Mouse (Mus musculus): ENCODE results near the gene Zfp81. TPM values are rescaled to one million over a fixed set of nuclear protein-coding genes. Genes with fewer than 3 reads are reported as not detected.

Gene Zfp81
- 0.70 and 1.8 TPM in 2 replicates for polyA plus RNA-seq (2012; rRNA removed; ENCODE audit: low replicate concordance)

DNA sequence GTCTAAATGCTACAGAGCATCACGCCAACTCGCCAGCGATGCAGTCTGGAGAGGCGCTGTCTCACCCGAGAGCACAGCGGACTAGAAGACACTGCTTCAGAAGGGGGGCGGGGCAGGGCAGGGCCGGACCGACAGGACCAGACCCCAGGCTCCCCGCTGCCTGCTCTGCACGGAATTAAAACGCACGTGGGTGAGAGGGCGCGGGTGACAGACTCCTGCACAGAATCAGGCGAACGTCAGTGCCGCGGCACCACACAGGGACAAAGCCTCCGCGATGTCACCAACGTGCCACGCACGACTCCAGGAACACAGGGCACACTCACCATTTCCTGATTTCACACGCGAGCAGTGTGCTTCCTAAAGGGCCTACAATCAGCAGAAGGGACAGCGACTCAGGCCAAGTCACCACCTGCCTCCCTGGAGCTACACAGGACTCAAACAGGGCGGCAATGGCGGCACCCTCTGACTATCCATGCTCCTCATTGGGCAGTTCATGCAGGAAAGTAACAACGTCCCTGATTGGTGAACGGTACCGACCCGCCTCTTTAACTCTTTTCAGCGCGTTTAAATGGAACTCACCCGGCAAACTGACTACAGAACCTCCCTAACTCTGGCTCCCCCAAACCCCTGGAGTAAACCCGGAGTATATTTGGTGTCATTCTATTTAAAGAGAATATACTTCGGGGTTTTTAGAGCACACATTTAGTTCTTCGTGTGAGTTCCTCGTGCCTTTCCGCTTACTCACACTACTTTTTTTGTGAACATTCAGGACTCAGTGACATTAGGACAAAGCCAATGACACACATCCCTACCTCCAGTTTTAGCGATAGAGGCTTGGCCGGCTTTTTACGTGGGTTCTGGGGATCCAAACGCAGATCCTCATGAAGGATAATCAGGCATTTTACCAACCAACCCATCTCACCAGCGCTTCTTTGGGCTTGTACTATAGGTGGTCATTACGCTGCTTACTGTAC, at the start of gene Zfp81:
TSS of gene Zfp81 (minus strand) at position 468 of the 974 bp plus-strand sequence.

DNA sequence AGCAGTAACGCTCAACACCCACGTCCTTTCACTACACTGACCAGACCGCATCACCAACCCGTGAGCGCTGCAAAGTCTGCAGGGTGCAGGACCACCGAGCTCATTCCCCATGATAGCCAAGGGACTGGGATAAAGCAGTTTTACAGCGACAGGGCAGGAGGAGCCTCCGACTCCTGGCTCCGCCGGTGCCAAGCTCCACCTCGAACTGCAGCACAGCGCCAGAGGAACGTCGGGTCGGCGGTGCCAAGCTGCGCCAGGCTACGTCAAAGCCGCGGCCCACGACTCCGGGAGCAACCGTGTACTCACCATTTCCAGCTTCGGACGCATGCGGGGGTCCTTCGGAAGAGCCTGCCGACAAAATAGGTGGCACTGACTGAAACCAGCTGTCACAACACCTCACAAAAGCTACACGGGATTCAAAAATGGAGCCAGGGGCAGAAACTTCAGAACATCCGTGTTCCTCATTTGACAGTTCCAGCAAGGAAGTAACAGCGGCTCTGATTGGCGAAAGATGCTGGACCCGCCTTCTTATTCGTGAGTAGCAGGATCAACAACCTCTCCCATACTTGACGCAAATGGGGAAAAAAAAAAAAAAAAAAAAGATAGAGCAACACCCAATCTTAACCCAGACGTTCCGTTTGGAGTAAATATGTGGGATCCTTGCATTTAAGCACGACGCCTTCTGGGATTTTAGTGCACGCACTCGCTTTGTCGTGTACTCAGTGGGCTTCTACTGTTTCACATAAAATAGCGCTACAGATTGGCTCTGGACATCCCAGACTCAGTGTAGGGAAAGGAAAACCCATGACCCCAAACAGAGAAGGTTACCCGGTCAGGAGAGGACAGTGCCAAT, 35.7 kb upstream of the Zfp81 start, which contains the start of gene Zfp101:
TSS of gene Zfp101 (minus strand) at position 460 of the 853 bp plus-strand sequence.

GRCm38 (mm10) chr17:33289039-33289875, 69.4 kb downstream of the Zfp81 start, which contains the start of gene Zfp955b:
Gene Zfp955b, plus strand, starts transcription at chr17:33289544.

Other genes starting within 250 kb of the Zfp81 start
- 0.03 TPM in 1 of 2 replicates, not detected in the other for gene Morc2b, start 219.2 kb downstream of the Zfp81 start, polyA plus RNA-seq (2012; rRNA removed; ENCODE audit: low replicate concordance)
- not detected in 2 replicates for gene Olfr55, start 190.4 kb downstream of the Zfp81 start, polyA plus RNA-seq (2012; rRNA removed; ENCODE audit: low replicate concordance)
- not detected in 2 replicates for gene Olfr239, start 167.6 kb downstream of the Zfp81 start, polyA plus RNA-seq (2012; rRNA removed; ENCODE audit: low replicate concordance)
- gene Olfr1564, start 137.2 kb downstream of the Zfp81 start, polyA plus RNA-seq (2012; rRNA removed; ENCODE audit: low replicate concordance) = 0.29 TPM in 1 of 2 replicates, not detected in the other
- 0.61 and 1.7 TPM in 2 replicates for gene Zfp955a, start 103.7 kb downstream of the Zfp81 start, polyA plus RNA-seq (2012; rRNA removed; ENCODE audit: low replicate concordance)
- not detected in 2 replicates for gene Olfr63, start 94.2 kb downstream of the Zfp81 start, polyA plus RNA-seq (2012; rRNA removed; ENCODE audit: low replicate concordance)
- 1.2 and 2.5 TPM in 2 replicates for gene Zfp955b, start 69.3 kb downstream of the Zfp81 start, polyA plus RNA-seq (2012; rRNA removed; ENCODE audit: low replicate concordance)
- 0.91 and 2.8 TPM in 2 replicates for gene Zfp101, start 35.8 kb upstream of the Zfp81 start, polyA plus RNA-seq (2012; rRNA removed; ENCODE audit: low replicate concordance)
- 0.27 and 0.34 TPM in 2 replicates for gene Actl9, start 74.0 kb upstream of the Zfp81 start, polyA plus RNA-seq (2012; rRNA removed; ENCODE audit: low replicate concordance)
- gene Adamts10, start 165.3 kb upstream of the Zfp81 start, polyA plus RNA-seq (2012; rRNA removed; ENCODE audit: low replicate concordance) = 73.6 and 110 TPM in 2 replicates
- 11.6 and 13.3 TPM in 2 replicates for gene Myo1f, start 196.8 kb upstream of the Zfp81 start, polyA plus RNA-seq (2012; rRNA removed; ENCODE audit: low replicate concordance)